11 mouse cellular contexts compared by ENCODE assay signal in the genomic region with DNA sequence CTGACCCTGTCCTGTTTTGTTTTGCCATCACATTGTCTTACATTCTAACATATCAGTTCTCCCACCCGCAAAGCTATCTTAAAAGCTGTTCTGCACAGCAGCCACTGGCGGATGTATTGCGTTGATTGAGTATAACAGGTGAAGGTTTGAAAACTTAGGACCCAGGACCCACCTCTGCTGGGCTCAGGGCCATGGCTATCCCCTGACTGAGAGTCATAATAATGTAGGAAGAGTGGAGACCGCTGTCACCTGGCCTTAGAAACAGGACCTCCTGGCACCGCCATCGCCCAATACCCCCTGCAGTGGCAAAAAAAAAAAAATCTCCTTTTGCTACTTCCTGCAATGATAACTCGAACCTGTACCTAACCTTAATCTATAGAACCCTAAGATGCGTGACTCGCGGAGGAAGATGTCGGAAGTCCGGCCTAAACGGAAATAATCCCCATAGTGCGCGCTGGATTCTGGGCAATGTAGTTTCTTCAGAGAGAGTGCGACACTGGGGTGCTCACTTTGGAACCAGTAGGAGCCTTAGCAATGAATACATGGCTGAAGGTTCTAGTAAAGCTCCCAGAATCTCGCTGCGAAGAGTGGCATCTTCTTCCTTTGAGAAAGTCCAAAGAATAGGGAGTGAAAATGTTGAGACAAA. TPM values are rescaled to one million over a fixed set of nuclear protein-coding genes. Genes with fewer than 3 reads are reported as not detected.
DNase-seq lines count a peak whose midpoint lies in the region; ATAC-seq and TF ChIP-seq lines count a peak whose summit lies in the region.
"Had no signal": no experiment of that assay in that cellular context is flagged by ENCODE, and none has a peak within 500 bp of the region (broad histone marks: within the 10 kb centered on the region; RNA-seq: fewer than 3 reads in every experiment).

No protein-coding gene starts in this region.

- peak overlapping the region; percentile 8; the same call in 1 of the 2 replicates for H3K4me3 ChIP-seq in embryonic facial prominence, embryonic 11.5 days (ENCODE audit: low read depth, low read length)
- H3K4me3 ChIP-seq in hindbrain, postnatal 0 days (ENCODE audit: low read length) = peak overlapping the region; percentile 6
- H3K4me3 ChIP-seq in liver, embryonic 12.5 days = no peak overlapping the region

- DNase-seq in kidney, postnatal 10 days = peak; percentile 6
- no peak for DNase-seq in kidney, adult 9 months
- DNase-seq in embryonic facial prominence, embryonic 11.5 days (ENCODE audit: low spot score) = peak; percentile 27
- peak; percentile 64 for DNase-seq in hindbrain, postnatal 0 days (ENCODE audit: low spot score)
- DNase-seq in mesoderm, embryonic 11.5 days (ENCODE audit: low read depth, low spot score) = peak; percentile 21
- DNase-seq in kidney, adult 18-20 months = no peak

- no peak for TF ChIP-seq CTCF in hindbrain, postnatal 0 days (IDR thresholded peaks at IDR 0.05; ENCODE audit: low read depth)

- no peaks in the 10 kb centered on the region for H3K27me3 ChIP-seq in embryonic facial prominence, embryonic 11.5 days (ENCODE audit: control insufficient read depth, insufficient read depth, low read length)
- no peaks in the 10 kb centered on the region for H3K27me3 ChIP-seq in hindbrain, postnatal 0 days (ENCODE audit: insufficient read depth, low read length)
- H3K27me3 ChIP-seq in liver, embryonic 12.5 days (replicated peaks) = no peaks in the 10 kb centered on the region

- no peak overlapping the region for H3K4me2 ChIP-seq in embryonic facial prominence, embryonic 11.5 days (ENCODE audit: low read depth, low read length)
- H3K4me2 ChIP-seq in hindbrain, postnatal 0 days (ENCODE audit: low read depth, low read length) = peak overlapping the region; percentile 5
- no peak overlapping the region for H3K4me2 ChIP-seq in liver, embryonic 12.5 days

- no peaks in the 10 kb centered on the region for H3K9me3 ChIP-seq in embryonic facial prominence, embryonic 11.5 days (replicated peaks; ENCODE audit: control insufficient read depth, low read length)
- H3K9me3 ChIP-seq in hindbrain, postnatal 0 days (ENCODE audit: low read length) = no peaks in the 10 kb centered on the region
- H3K9me3 ChIP-seq in liver, embryonic 12.5 days (replicated peaks) = no peaks in the 10 kb centered on the region

- H3K27ac ChIP-seq in embryonic facial prominence, embryonic 11.5 days (replicated peaks; ENCODE audit: low read depth, low read length) = no peak overlapping the region
- no peak overlapping the region for H3K27ac ChIP-seq in hindbrain, postnatal 0 days
- H3K27ac ChIP-seq in liver, embryonic 12.5 days = no peak overlapping the region

- no peak overlapping the region for H3K9ac ChIP-seq in embryonic facial prominence, embryonic 11.5 days (replicated peaks; ENCODE audit: low read length)
- no peak overlapping the region for H3K9ac ChIP-seq in hindbrain, postnatal 0 days (replicated peaks; ENCODE audit: low read length)
- H3K9ac ChIP-seq in liver, embryonic 12.5 days = no peak overlapping the region

- no peak for ATAC-seq in embryonic facial prominence, embryonic 11.5 days (replicated peaks; ENCODE audit: insufficient number of reproducible peaks, low FRiP score, low TSS enrichment, low read depth)
- ATAC-seq in hindbrain, postnatal 0 days = peak; percentile 72; the same call in 1 of the 2 replicates
- no peak for ATAC-seq in liver, embryonic 12.5 days
- no peak for ATAC-seq in megakaryocyte-erythroid progenitor cell, adult 5-6 weeks (replicated peaks; ENCODE audit: low FRiP score, low TSS enrichment, poor library complexity, severe bottlenecking)

- H3K36me3 ChIP-seq in embryonic facial prominence, embryonic 11.5 days (replicated peaks; ENCODE audit: control insufficient read depth, insufficient read depth, low read depth, low read length) = no peaks in the 10 kb centered on the region
- H3K36me3 ChIP-seq in hindbrain, postnatal 0 days (ENCODE audit: insufficient read depth, low read length) = no peaks in the 10 kb centered on the region
- H3K36me3 ChIP-seq in liver, embryonic 12.5 days = no peaks in the 10 kb centered on the region

- WGBS in embryonic facial prominence, embryonic 11.5 days = 67% methylated on average over 18 of the region's 18 CpGs
- 64% methylated on average over 18 of the region's 18 CpGs for WGBS in hindbrain, postnatal 0 days
- WGBS in liver, embryonic 12.5 days (ENCODE audit: insufficient replicate concordance) = 50% methylated on average over 18 of the region's 18 CpGs

- H3K4me1 ChIP-seq in embryonic facial prominence, embryonic 11.5 days (ENCODE audit: control insufficient read depth, insufficient read depth, low read length) = no peaks in the 10 kb centered on the region
- H3K4me1 ChIP-seq in hindbrain, postnatal 0 days (ENCODE audit: insufficient read depth, low read length) = no peaks in the 10 kb centered on the region
- no peaks in the 10 kb centered on the region for H3K4me1 ChIP-seq in liver, embryonic 12.5 days

RNA-seq across cellular contexts. Expression of a gene that starts 14.5 kb away (rescaled TPM):
- 46.8 and 53.0 TPM in 2 replicates for polyA plus RNA-seq in embryonic facial prominence, embryonic 11.5 days (2014; fragmentation: Nextera tagmentation; extraction: Ambion mirVana)
- total RNA-seq in hindbrain, postnatal 0 days (2014; rRNA removed) = 12.8 and 20.3 TPM in 2 replicates
- polyA plus RNA-seq in hindbrain, postnatal 0 days (2015; fragmentation: Nextera tagmentation; extraction: Ambion mirVana) = 13.5 TPM in 2 replicates
- polyA plus RNA-seq in liver, embryonic 12.5 days (2016; fragmentation: Nextera tagmentation; extraction: Ambion mirVana) = 4.1 and 4.2 TPM in 2 replicates
- total RNA-seq in megakaryocyte-erythroid progenitor cell, adult 5-6 weeks (2014; fragmentation: Nextera tagmentation) = 2.4 and 5.4 TPM in 2 replicates
- total RNA-seq in megakaryocyte-erythroid progenitor cell, adult 5-6 weeks (2017) = 4.8 and 5.0 TPM in 2 replicates
- total RNA-seq: MEL had no signal

RNA-seq across cellular contexts. Expression of a gene that starts 37.6 kb away (rescaled TPM):
- polyA plus RNA-seq in embryonic facial prominence, embryonic 11.5 days (2014; fragmentation: Nextera tagmentation; extraction: Ambion mirVana) = not detected in 2 replicates
- total RNA-seq in hindbrain, postnatal 0 days (2014; rRNA removed) = not detected in 2 replicates
- polyA plus RNA-seq in hindbrain, postnatal 0 days (2015; fragmentation: Nextera tagmentation; extraction: Ambion mirVana) = not detected in 2 replicates
- polyA plus RNA-seq in liver, embryonic 12.5 days (2016; fragmentation: Nextera tagmentation; extraction: Ambion mirVana) = not detected in 2 replicates
- total RNA-seq in megakaryocyte-erythroid progenitor cell, adult 5-6 weeks (2014; fragmentation: Nextera tagmentation) = not detected in 2 replicates
- not detected in 2 replicates for total RNA-seq in megakaryocyte-erythroid progenitor cell, adult 5-6 weeks (2017)
- total RNA-seq: MEL had no signal
- polyA plus RNA-seq: heart, postnatal 0 days; spleen, adult 2 months had no signal

Comparison
In these comparisons a context has a peak if more than half of its experiments do, and no peak if none do; other contexts are left out.
1. DNase-seq: peak in kidney, postnatal 10 days (single experiment), embryonic facial prominence, embryonic 11.5 days (single experiment), hindbrain, postnatal 0 days (single experiment) and mesoderm, embryonic 11.5 days (single experiment); none in kidney, adult 9 months (single experiment) and kidney, adult 18-20 months (single experiment).